Mouse (Mus musculus) embryo, embryonic 11 days (tissue): ENCODE data around the gene Ripor2.

Experiments
- DNase-seq: peaks from one replicate; pipeline ENCODE4 v3.0.0-alpha.2; 2015

Gene Ripor2

DNA sequence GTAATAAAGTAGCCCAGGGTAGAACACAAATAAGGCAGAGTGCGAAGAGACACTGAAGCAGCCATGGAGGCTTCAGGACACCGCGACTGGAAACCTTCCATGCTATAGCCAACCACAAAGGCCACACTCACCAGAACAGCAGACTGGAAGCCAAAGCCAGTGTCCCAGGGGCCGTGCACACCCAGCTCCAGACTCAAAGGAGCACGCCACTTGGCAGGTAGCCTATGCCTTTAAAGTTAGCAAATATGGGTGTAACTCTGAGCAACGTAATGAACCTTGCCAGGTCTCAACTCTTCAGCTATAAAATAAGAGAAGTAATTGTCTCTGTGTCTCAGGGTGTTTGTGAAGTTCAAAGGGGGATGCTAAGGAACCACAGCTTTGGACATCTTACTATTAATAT is 2.9 kb downstream of the Ripor2 start:
- DNase-seq: no peak

DNA sequence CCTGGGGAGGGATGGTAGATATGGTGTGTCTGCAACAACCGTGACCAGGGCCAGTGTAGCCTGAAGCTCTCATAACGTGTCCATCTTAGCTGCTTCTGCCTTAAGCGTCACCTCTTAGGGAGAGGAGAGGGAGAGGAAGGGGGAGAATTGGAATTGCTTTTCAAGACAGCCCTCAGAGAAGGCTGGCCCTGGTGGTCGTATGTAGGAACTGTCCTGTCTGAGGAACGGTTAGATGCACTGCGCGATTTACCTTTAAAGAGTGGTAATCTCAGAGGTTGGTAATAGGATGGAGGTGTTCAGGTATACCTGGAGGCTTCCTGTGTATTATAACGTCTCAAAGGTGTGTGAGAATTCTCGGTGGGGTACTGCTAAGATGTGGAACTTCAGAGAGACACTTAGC is 3.4 kb downstream of the Ripor2 start:
- no peak for DNase-seq

DNA sequence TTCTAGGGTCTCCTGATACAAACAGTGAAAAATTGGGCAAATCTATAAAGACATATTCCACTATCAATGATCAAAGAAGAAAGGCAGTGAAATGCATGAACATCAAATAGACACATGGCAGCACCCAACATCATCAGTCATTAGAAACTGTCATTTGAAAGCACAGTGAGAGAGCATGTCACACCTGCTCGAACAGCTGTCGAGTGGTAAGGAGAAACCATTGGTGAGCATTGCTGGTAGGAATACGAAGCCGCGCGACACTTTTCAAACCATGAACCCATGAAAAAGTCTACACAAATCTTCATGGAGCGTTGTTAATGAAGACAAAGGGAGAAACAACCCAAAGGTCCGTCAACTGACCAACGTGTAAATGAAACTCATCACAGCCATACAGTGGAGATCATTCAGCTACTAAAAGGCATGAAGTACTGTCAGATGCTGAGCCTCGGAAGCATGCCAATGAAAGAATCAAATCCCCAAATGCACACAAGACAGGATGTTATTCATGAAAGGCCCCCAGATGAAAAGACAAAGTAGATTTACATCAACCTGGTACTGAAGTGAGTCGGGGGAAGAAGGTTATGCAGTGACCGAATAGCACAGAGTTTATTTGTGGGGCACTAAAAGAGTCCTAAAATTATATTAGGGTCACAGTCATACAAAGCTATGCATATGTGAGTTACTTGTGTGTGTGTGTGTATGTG is 5.4 kb downstream of the Ripor2 start:
- no peak for DNase-seq

DNA sequence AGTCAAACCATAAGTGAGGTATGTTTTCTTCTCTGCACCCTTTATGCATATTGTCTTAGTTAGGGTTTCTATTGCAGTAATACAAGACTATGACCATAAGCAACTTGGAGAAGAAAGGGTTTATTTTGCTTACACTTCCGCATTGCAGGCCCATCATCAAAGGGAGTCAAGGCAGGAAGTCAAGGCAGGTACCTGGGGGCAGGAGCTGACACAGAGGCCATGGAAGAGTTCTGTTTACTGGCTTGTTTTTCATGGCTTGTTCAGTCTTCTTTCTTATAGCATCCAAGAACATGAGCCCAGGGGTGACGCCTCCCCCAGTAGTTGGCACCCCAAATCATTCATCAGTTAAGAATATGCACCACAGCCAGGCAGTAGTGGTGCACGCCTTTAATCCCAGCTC is 6.6 kb downstream of the Ripor2 start:
- no peak for DNase-seq

DNA sequence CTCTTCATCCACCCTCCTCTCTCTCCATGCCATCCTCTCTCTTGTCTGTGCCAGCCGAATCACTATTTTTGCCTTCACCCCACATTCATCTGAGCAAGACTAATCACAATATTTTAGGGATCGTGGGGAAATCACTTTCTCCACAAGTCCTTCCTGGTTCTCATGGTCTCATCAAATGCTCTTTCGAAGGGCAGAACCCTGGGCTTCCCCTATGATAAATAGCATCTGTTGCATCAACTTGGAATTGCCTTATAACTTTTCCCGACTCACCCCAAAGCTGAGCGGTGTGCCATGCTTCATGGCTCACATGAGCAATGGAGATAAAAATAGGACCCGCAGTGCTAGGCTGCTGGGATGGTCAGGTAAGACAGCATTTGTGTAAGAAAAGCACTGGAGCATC is 9.7 kb downstream of the Ripor2 start:
- no peak for DNase-seq

DNA sequence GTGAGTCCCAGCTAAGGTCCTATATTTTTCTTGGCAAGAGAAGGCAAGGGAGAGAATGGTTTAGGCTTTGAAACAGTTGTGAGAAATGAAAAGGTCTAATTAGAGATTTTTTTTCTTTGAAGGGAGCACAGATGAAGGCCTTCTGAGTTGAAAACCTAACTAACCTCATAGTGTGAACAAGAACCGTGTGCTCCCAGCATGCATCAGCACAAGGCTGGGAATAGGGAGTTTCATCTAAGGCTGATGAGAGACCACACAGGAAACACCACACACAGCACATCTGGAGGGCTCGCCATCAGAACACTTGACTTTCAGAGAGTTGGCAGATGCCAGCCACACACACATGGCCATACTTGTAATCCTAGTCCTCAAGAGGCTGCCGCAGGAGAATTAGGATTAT is 12.3 kb downstream of the Ripor2 start:
- DNase-seq: no peak

DNA sequence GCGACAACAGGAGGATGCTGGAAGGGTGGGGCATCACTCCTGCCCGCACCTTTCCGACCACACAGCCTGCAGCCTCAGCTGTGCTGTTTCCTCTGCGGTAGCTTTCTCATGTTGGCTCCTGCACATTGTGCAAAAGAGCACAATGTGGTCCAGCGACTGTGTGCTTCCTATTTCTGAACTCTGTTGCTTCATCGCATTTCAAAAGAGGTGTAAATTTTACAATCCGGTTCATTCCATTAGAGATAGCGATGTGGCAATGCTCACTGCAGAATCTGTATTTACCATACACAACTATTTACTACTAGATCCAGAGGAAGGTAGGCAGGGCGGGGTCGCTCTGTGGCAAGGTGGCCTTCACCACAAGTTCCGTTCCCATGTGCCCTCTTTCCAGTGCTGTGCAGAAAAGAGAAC is 17.6 kb downstream of the Ripor2 start:
- no peak for DNase-seq

DNA sequence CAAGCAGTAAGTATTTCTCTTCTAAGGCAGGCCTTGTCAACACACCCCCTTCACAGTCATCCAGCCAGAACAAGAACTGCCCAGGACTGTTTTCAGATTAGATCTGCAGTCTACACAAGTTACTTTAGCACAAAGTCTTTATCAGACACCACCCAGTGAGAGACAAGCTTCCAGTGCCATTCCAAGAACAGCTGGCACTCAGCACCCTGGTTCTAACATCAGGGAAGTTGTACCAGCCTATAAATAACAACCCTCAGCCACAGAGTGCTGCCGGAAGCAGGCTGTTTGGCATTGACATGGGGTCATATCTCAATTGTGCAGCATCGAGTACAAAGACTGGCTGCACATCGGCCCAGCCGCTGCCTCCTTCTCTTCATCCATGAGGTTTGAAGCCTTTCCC is 21.0 kb downstream of the Ripor2 start:
- no peak for DNase-seq

DNA sequence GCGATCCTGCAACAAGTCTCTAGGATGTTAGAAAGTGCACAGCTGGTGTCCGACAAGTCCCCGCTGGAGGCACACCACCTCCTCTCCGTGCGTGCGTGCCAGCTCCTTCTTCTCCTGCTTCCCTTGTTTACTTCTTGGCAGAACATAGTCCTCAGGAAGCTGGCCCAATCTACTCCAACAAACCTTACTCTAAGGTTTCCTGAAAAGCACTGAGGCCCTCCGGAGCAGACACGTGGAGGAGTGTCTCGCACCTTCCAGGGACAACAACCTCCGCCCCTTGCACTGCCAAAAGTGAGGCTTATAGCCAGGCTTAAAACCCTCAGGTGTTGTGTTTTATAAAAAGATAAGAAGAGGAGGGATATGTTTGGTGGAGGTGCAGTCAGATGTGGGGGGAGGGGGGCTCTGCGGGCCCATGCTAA is 21.6 kb downstream of the Ripor2 start:
- no peak for DNase-seq

DNA sequence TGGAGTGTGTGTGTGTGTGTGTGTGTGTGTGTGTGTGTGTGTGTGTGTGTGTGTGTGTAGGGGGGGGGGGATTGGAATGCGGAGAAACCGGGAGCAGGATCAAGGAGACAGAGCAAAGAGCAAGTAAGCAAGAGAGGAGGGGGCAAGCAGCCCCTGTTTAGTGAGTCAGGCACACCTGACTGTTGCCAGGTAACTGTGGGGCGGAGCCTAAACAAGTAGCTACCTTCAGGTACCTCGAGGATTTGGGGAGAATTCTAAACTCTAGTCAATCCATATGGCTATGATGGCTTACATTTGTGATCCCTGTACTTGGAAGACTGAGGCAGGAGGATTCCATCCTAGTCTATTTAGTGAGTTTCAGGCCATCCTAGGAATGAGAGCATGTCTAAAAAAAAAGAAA is 22.1 kb downstream of the Ripor2 start:
- DNase-seq: no peak

DNA sequence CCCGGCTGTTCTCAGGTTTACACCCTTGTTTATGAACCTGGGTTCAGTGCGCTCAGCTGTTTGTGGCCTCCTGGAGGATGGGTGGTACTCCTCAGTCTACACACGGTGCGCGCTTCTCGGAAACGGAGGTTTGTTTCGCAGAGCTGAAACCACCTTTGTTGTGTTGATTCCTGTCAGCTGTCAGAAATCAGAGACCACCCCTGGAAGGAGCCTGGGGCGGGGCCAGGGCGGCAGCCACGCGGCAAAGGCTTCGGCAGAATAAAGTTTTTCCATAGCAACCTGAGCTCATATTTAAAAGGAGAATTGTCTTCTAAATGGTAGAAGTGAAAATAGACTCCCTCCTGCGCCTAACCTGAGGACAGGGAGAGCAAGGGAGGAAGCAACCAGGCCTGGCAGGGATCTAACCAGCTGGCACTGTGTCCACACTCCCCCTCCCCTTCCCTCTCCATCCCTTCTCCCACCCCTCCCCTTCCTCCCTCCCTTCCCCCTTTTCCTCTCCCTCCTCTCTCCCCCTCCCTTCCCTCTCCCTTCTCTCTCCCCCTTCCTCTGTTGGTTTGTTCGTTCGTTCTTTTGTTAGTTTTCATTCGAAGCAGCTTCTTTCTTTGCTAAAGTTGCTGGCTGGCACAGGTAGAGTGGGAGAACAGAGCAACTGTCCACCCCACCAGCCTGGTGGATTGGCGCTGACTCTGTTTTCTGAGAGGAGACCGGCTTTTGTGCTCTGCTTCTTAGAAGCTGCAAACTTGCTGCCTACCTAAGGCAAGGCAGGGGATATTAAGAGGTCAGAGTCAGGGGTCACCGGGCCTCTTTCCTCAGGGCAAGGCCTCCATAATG is 23.0 kb downstream of the Ripor2 start:
- DNase-seq: peak; percentile 72

DNA sequence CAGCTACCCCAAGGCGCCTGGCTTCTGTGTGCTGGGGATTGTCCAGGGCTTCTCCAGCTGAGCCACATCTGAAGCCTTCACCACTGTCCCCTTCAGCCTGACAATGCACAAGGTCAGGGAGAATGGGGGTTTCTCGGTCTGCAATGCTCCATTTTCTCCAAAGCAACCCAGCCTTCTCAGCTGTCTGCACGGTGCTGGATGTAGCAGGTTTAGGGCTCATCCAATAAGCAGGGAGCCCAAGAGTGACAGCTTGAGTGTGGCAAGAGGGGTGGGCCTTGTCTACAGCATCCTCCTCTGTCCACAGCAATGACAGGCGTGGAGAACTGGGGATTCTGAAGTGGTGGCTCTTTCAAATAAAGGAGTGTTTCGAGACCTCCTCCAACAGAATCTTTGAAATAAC is 23.8 kb downstream of the Ripor2 start:
- DNase-seq: no peak

DNA sequence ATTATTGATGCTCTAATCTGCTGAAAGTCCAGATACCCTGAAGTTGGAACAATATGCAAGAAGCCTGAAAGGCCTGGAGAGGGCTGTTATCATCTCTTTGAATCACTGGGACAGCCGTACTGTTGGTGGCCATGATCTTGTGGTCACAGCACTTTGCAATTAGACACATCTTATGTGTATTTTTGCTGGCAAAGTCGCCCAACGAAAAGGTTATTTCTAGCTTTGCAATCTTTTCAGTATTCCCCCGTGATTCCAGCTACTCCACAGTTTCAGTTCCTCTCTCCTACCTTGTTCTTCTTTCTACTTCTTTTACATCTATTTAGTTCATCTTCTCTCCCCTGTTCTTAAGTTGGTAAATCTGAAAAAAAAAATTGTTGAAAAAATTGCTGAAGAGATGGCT is 26.0 kb downstream of the Ripor2 start:
- DNase-seq: no peak

DNA sequence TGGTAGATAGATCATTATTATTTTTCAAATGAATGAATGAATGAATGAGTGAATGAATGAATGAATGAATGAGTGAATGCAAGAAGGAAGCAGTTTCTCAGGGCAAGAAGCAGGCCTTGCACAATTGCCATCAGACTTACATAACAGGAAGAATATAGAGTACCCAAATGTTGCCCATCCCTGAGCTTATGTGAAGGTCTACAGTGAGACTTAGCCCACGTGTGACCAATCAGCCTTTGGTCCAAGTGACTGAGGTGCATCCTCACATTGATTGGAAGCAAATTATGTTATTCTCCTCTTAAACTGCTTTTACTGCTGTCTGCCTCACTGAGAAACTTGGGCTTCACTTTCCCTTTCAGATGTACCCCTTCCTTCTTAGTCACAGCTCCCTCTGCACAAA is 26.7 kb downstream of the Ripor2 start:
- DNase-seq: no peak

DNA sequence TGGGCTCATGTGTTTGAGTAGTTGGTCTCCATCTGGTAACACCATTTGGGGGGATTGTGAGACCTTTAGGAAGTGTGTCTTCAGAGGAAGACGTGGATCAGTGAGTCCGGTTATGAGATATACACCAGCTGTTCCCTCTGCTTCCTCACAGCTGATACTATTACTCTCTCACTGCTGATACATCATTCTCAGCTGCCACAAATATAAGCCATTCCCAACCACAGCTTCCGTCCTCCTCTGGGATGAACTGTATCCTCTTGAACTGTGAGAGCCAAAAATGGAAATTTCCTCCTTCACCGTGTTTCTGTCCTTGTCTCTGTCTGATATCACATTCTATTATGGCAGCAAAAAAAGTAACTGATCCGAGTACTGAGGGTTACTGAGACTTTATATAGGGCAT is 28.9 kb downstream of the Ripor2 start:
- DNase-seq: no peak

DNA sequence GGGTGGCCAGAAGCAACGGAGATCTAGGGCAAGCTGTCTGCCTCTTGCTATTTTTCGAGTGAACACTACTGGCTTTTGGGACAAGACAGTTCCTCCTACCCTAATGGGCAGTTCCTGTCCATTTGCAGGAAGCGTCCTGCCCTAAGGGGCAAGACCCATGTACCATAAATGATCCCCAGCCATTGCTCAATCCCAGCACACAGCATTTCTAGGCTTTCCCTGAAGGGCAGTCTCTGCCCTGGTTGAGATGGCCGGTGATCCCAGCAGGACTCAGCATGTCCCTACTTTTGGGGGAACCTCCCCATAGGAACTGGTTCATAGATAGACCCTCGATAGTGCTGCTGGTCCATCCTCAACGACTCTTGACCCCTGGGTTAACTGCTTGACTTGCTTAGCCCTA is 31.0 kb downstream of the Ripor2 start:
- no peak for DNase-seq

DNA sequence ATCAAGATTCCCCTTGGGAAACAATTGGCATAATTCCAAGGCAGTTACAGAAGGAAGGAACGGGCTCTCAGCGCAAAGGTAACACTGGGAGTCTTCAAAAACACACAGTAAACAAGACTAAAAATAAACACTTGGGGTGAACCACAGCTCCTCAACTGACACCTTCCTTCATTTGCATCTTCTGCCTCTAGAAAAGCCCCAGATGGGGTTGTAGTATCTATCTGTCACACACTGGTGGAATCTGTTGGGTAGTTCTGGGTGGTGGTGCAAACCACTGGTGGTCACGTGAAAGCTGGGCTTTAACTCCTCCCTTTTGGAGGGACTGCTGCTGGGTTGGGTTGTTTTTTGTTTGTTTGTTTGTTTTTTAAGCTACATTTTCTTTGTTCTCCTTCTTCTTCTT is 31.4 kb downstream of the Ripor2 start:
- DNase-seq: no peak

DNA sequence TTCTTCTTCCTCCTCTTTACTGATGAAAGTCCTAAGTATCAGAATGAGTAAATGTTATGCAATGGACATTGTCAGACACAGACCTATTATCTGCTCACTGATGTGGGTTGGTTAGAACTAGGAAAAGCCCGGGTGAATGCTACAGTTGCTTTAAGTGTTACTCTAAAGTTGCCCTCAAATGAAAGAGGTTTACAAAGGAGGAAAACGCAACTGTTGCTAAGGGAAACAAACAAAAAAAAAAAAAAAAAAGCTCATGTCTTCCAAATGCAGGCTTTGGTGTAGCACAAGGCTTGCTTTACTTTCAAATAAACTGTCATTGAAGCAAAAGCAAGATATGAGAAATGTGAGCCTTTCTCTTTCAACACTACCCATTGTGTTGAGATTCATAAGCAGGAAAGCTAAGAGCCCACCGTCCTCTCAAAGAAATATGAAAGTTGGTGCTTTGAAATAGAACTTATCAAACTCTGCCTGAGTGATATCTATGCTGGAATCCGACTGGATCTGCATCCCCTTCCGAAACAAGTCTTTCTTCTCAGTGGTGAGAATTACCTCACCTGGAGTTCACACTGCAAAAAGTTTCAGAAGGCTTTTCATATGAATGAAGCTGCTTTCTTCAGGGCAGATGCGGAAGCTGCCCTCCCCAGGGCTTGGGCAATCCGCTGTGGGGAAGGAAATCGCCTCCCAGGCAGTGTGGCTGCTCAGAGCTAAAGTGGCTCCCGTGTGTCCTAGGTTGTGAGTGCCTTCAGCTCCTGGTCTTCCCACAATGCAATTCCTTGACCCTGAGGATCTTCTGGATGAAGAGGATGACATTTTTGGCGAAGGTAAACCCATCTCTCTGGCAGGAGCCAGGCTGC is 32.2 kb downstream of the Ripor2 start:
- no peak for DNase-seq

DNA sequence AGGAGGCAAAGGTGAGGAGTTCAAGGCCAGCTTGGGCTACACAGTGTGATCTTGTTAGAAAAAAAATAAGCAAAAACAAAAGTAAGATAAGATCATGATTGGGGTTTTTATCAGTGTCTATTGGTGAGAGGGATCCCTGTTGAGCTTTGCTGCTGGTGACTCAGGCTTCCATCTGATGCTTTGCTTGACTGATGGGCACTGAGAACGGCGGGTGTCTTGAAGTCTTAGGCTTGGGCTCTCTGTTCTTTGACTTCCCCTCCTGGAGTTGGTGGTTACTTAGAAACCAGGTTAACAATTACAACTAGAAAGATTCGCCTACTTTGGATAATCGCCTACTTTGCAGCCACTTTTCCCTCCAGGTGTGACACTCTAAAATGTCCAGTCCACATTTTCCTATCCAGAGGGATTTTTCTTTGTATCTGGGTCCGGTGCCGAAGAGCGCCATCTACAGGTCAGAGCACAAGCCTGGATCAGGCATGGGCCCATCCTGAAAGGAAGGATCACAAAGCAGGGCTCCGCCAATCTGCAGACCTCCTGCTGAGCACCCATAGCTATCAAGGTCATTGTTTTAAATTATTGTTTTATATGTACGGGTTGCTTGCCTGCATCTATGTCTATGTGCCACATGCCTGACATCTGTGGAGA is 34.1 kb downstream of the Ripor2 start:
- peak; percentile 47 for DNase-seq

DNA sequence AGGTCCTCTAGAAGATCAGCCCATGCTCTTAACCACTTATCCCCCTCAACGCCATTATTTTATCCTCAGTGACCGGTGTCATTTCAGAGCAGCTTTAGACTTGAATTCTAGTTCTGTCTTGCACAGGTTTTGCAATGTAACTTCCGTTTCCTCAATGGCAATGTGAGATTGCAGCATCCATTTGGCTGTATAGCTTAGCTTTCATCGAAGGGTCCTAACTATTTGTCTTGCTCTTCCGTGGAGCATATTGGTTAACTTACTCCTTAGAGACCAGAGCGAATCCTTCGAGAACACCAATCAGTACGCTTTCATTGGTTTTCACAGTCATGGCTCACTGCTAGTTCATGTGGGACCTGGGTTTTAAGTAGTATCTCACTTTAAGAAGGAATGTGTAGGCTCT is 34.7 kb downstream of the Ripor2 start:
- DNase-seq: no peak

DNA sequence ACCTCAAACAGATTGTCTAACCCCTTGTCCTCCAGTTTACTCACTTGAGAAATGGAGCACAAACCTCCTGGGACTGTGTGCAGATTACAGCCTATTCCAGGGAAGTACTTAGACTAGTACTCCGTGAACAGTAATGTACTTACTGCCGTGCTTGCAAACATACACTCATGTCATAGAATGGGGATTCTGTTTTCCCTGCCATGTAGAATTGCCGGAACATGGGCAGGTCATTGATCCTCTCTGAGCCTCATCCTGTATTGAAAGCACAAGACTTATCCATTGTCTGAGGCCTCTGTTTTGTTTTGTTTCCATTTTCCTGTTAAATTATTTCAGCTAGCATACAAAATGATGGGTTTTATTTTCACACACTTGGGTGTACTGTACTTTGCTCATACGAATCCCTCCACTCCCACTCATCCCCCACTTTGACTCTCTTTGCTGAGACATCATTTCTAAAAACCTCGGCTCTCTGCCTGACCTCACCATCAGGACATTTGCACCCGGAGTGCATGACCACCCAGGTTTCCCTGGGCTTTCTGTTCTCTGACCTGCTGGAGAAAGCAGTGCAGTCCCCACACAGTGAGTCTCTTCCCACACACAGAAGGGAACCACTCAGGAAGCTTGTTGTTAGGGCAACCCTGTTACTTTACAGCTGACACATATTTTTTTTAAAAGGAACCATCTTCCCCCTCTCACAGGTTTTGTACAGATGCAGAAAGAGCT is 35.2 kb downstream of the Ripor2 start:
- no peak for DNase-seq

DNA sequence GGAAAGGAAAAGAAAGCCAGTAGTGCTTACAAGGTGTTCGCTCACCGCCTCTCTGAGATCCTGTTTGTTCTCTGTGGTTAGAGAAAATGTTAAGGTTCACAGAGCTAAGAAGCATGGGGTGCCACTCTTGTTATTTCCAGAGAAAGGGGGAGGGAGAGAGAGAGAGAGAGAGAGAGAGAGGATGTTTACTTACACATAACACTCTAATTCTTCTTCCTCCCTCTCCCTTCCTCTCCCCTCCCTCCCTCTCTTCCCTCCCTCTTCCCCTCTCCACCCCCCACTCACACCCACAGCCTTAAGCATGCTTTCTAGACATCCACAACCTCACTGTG is 35.8 kb downstream of the Ripor2 start:
- no peak for DNase-seq

DNA sequence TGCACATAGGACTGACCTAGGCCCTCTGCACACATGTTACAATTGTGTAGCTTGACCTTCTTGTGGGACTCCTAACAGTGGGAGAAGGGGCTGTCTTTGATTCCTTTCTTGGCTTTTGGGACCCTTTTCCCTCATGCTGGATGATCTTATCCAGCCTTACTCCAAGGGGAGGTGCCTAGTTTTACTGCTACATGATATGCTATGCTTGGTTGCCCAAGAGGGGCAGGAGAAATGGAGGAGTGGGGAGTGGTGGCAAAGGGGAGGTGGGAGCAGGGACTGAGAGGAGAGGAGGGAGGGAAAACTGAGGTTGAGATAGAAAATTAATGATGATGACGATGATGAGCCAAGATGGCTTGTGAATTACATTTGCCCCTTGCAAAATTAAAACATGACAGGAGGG is 37.7 kb downstream of the Ripor2 start:
- no peak for DNase-seq
